Comparison of ENCODE assay signal across 7 mouse cellular contexts in genomic region chr13:73937321-73938176, GRCm38 (mm10). TPM values are rescaled to one million over a fixed set of nuclear protein-coding genes. Genes with fewer than 3 reads are reported as not detected.
DNase-seq lines count a peak whose midpoint lies in the region; ATAC-seq lines count a peak whose summit lies in the region.

TSS of gene Trip13 (minus strand) at chr13:73937784.
TSS of gene Brd9 (plus strand) at chr13:73937811.

- H3K9me3 ChIP-seq in intestine, embryonic 15.5 days, result no peaks in the 10 kb centered on the region
- H3K9me3 ChIP-seq in midbrain, embryonic 10.5 days (replicated peaks), result no peaks in the 10 kb centered on the region

- H3K4me1 ChIP-seq in intestine, embryonic 15.5 days (replicated peaks), result peaks cover 10% of the 10 kb centered on the region
- peaks cover 19% of the 10 kb centered on the region for H3K4me1 ChIP-seq in midbrain, embryonic 10.5 days

- peak within 1 kb of the TSS; percentile 74 for H3K4me3 ChIP-seq in intestine, embryonic 15.5 days (replicated peaks)
- peak within 1 kb of the TSS; percentile 93 for H3K4me3 ChIP-seq in midbrain, embryonic 10.5 days

- H3K4me2 ChIP-seq in intestine, embryonic 15.5 days (replicated peaks), result peak within 1 kb of the TSS; percentile 70

- H3K9ac ChIP-seq in intestine, embryonic 15.5 days, result peak within 1 kb of the TSS; percentile 73

- under 1% methylated on average over 82 of the region's 82 CpGs for WGBS in intestine, embryonic 15.5 days
- WGBS in midbrain, embryonic 10.5 days, result under 1% methylated on average over 82 of the region's 82 CpGs

- H3K36me3 ChIP-seq in intestine, embryonic 15.5 days, result peaks cover 8% of the 10 kb centered on the region
- H3K36me3 ChIP-seq in midbrain, embryonic 10.5 days, result peaks cover 66% of the 10 kb centered on the region

- H3K27ac ChIP-seq in intestine, embryonic 15.5 days, result peak within 1 kb of the TSS; percentile 89
- peak within 1 kb of the TSS; percentile 97 for H3K27ac ChIP-seq in midbrain, embryonic 10.5 days (replicated peaks)

- peak; percentile 99 for ATAC-seq in intestine, embryonic 15.5 days

- peak; percentile 95 for DNase-seq in adrenal gland, adult 2 months
- DNase-seq in embryo, embryonic 11.5 days (ENCODE audit: low read depth, low spot score), result peak; percentile 85
- peak; percentile 88 to 90 for DNase-seq in gastrocnemius, postnatal 36 days
- DNase-seq in left cerebral cortex, postnatal 25 days (ENCODE audit: low spot score in 2 of 2), result peak; percentile 87 to 90
- DNase-seq in midbrain, embryonic 10.5 days (ENCODE audit: low spot score), result peak; percentile 94
- DNase-seq in right cerebral cortex, postnatal 4 days, result peak; percentile 94

- no peaks in the 10 kb centered on the region for H3K27me3 ChIP-seq in intestine, embryonic 15.5 days (replicated peaks)
- no peaks in the 10 kb centered on the region for H3K27me3 ChIP-seq in midbrain, embryonic 10.5 days (ENCODE audit: low read depth, poor library complexity, severe bottlenecking)

- intact Hi-C loops in gastrocnemius, postnatal 36 days (cut with DNase I), result no loop called here
- intact Hi-C loops in left cerebral cortex, postnatal 25 days (cut with DNase I), result no loop called here

RNA-seq across cellular contexts. Expression of gene Trip13, which starts in this region (rescaled TPM):
- total RNA-seq in adrenal gland, adult 2 months (2021), result 1 to 10 TPM in 1 of 2 experiments, under 1 TPM in 1; 0.69 to 2.2 TPM
- 0.12 TPM in 1 of 2 replicates, not detected in the other for polyA plus RNA-seq in adrenal gland, adult 2 months (2012; rRNA removed)
- total RNA-seq in gastrocnemius, postnatal 36 days (2021), result under 1 TPM in 1 of 2 experiments, not detected in 1; 0.13 TPM
- 36.8 and 41.3 TPM in 2 replicates for polyA plus RNA-seq in intestine, embryonic 15.5 days (2015; fragmentation: Nextera tagmentation; extraction: Ambion mirVana)
- total RNA-seq in left cerebral cortex, postnatal 25 days (2021), result 1 to 10 TPM in 1 of 2 experiments, under 1 TPM in 1; 0.82 to 1.1 TPM
- 59.5 and 69.1 TPM in 2 replicates for polyA plus RNA-seq in midbrain, embryonic 10.5 days (2016; fragmentation: Nextera tagmentation; extraction: Ambion mirVana)

RNA-seq across cellular contexts. Expression of gene Brd9, which starts in this region (rescaled TPM):
- 10 to 100 TPM; 28.7 to 29.1 TPM for total RNA-seq in adrenal gland, adult 2 months (2021)
- polyA plus RNA-seq in adrenal gland, adult 2 months (2012; rRNA removed), result 16.4 and 16.8 TPM in 2 replicates
- total RNA-seq in gastrocnemius, postnatal 36 days (2021), result 10 to 100 TPM in 1 of 2 experiments, 1 to 10 TPM in 1; 8.3 to 11.0 TPM
- polyA plus RNA-seq in intestine, embryonic 15.5 days (2015; fragmentation: Nextera tagmentation; extraction: Ambion mirVana), result 34.7 and 37.6 TPM in 2 replicates
- 10 to 100 TPM; 72.0 to 82.5 TPM for total RNA-seq in left cerebral cortex, postnatal 25 days (2021)
- polyA plus RNA-seq in midbrain, embryonic 10.5 days (2016; fragmentation: Nextera tagmentation; extraction: Ambion mirVana), result 57.8 and 71.9 TPM in 2 replicates

Comparison
In these comparisons a context has a peak if more than half of its experiments do, and no peak if none do; other contexts are left out.
1. Peak in every context shown above with its lines: DNase-seq, ATAC-seq, H3K4me3 ChIP-seq and H3K27ac ChIP-seq.
2. RNA of gene Trip13 (polyA plus RNA-seq): 59.5 to 69.1 TPM in midbrain, embryonic 10.5 days and 36.8 to 41.3 TPM in intestine, embryonic 15.5 days; 0.12 TPM in adrenal gland, adult 2 months; every median in the first group is over 10 times any median in the second.